Mouse (Mus musculus) monocyte, adult 2 months (primary cell): ENCODE measurements around the gene Tomm6.

ENCODE experiments used
- DNase-seq, 2 experiments: peaks; one replicate each; pipeline ENCODE4 v3.0.0; 2022; ENCODE audit warnings: low spot score in 2 of 2, low read depth in 1 of 2

Gene Tomm6

DNA sequence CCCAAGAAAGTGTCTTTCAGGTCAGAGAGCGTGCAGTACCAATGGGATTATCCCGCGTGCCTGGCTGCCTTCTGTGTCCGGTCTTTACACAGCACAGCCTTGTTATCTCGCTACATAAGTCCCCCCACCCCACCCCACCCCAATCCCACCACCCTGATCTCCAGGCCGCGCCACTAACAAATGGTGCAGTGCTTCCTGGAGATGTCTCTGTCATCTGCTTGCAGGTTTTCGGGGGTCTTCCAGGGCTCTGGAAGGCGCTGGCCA lies at the start of gene Tomm6:
Tomm6 (minus strand) TSS at position 43 of the 264 bp plus-strand sequence.
- no peak for DNase-seq

DNA sequence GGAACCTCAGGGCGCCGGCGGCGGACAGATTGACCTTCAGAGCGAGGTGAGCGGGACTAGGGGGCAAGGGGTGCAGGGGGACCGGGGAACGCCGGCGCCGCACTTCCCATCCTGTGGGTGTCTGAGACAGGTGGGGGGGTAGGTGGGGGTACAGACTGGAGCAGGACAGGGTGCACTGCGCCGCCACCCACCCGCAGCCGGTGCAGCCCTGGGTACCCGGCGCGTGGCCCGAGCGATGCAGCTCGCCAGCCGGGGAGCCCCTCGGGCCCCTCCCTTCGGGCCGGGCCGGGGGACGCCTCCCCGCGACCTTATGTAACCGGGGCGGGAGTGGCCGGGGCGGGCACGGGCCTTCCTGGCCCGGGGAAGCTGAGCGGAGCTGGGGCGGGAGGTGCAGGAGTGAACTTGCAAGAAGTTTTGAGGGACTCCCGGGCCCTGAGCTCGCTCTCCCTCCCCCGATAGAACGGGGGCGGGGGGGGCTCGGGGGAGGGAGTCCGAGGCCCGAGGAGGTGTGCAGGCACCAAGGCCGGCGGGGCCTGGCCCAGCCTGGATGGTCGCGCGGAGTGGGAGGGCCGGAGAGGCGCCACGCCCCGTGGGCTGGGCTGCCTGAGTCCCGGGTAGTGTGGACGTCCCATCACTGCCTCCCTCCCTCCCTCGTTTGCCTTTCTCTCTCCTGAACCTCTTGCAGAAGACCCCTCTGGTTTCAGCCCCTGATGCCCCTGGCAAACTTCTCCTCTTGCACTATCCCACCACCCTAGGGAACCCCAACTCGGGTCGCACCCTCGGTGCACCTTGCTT lies 49.3 kb upstream of the Tomm6 start:
- DNase-seq, result peak; percentile 37 to 71

DNA sequence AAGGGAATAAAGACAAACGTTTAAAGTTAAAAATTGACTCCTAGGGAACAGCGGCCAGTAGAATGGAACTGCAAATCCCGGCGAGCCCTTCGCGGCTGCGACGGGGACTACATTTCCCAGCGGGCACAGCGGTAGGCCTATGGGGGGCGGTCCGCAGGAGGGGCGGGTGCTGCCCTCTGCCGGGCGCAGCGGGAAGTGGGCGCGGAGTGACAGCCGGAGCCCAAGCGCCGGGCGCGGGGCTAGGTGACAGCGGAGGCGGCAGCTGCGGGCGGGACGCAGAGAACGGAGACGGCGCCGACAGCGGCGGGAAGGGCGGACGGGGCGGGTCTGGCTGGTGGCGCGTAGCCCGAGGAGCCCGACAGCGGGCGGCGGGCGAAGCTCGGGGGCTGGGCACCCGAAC lies 48.7 kb upstream of the Tomm6 start, which contains the start of gene Tfeb:
Tfeb (plus strand) TSS at position 175 of the 400 bp plus-strand sequence.
- DNase-seq, result peak; percentile 89 to 95

DNA sequence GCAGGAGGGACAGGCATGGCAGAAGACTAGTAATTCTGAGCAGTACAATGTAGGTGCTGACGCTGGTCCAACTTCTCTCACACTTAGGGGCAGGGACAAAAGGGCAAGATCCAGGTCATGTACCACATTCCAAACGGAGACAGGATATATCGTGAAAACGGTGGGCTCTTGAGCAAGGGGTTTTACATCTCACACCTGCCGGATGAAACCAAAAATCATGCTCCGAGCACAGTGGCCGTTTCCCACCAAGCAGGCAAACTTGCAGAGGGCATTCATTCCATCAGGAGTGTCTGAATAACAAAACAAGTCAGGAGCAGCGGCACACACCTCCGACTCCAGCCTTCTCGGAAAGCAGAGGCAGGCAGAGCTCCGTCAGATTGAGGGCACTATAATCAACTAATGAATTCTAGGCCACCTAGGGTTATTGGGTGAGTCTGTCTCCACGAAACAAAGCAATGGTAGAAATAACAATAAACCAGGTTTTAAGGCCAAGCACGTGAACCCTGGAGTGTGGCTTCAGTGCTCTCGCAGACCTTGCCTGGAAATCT lies 47.4 kb upstream of the Tomm6 start:
- no peak for DNase-seq

DNA sequence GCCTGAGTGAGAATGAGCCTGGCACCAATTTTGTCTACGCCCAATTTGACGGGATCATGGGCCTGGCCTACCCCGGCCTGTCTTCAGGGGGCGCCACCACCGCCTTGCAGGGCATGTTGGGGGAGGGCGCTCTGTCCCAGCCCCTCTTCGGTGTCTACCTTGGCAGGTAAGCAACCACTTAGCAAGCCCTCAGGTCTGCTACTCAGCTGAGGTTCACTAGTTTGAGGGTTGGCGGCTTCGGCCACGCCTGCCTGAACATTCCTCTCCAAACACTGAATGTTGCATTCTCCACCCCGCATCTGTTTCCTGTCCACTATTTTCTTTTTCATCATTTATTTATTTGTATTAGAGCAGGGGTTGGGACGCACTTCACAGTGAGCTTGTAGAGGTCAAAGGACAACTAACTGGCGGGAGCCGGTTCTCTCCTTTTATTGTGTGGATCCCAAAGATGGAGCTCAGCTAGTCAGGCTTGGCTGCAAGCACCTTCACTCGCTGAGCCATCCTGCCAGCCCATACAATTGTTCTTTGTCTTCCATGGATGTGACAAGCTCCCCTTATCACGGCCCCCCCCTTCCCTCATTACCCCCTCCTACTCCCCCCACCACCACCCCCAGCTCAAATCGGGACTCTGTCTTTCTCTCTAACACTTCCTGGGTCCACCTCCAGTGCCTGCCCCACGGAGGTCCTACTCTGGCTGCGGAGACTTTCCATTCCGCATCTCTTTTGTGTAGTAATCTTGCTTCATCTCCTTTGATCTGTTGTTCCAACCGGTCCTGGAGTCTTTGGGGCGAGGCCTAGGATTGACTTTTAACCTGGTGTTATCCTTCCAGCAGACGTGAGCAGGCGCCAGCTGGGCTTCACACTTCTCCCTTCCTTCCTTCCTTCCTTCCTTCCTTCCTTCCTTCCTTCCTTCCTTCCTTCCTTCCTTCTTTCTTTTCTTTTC lies 42.7 kb upstream of the Tomm6 start:
- DNase-seq, result no peak

DNA sequence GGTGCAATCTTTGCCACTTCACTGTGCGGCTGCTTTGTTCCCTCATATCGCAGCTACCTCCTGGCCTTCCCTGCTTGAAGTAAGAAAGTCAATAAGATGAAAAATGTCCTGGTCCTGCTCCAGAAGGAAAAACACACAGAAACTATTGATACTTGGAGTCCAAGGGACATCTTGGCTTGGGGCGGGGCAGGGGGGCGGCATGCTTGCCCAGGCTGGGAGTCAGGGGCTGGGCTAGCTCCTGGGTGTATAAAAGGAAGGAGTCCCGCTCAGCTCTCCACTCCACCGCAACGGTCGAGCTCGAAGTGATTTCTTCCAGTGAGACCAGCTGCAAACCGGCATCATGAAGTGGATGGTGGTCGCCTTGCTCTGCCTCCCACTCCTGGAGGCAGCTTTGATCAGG lies 38.4 kb upstream of the Tomm6 start, which contains the start of gene Pgc:
Pgc (plus strand) TSS at position 277 of the 400 bp plus-strand sequence.
- DNase-seq, result no peak

DNA sequence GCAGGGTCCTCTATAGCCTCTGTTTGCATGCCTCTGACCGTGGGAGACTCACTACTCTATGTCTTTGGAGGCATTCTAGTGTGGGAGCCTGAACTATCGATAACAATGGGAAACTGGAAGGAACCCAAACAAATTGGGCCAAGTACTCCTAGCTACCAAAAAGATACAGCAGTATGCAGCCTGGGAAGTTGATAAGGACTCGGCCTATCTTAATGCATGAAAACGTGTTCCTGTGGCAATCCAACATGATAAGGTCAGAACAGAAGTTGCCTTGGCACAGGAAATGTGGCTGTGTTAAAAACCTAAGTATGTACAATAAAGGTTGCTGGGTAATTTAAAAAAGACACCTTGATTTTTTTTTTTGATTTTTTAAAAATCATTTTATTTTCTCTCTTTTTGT lies 33.0 kb upstream of the Tomm6 start:
- no peak for DNase-seq

DNA sequence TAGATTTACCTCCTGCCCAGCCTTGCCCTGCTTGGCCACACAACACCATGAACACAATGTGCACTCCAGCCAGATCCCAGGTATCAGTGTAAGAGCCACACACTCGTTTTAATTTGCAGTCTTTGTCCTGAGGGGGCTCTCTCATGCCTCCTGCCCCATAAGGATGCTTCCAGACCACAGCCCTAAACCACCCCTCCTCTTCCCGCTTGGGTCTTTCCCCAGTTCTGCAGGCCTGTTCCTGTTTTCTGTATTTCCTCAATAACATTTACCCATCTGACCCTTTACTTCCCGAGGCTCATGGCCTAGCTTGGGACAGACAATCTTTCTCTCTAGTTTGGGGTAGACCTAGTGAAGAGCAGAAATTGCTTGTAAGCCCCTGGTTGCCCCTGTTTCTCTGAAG lies 26.9 kb upstream of the Tomm6 start:
- no peak for DNase-seq

DNA sequence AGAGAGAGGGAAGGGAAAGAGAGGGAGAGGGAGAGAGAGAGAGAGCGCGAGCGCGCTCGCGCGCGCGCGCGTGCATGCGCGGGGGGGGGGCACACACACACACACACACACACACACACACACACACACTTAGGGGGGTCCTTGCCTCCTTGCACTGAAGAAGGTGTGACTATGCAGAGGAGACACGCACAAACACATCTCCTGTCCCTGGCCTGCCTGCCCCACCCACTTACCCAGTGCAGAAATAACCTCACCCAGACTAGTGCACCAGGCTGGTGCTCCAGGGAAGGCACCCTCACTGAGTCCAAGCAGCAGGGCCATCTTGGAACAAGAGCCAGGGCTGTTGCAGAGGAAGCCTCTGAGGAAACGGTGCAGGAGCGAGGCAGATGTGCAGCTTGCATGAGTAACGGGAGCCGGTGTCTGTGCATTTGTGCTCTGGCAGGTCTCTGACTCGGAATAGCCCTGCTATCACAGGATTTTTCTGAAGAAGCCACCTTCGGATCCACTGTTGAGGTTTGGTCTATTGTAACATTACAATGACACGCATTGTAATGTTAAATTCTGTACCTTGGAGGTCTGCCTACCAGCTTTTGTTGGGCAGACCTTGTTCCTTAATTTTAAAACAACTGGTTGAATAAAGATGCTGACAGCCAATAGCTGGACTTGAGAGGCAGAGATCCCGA lies 24.8 kb upstream of the Tomm6 start:
- no peak for DNase-seq

DNA sequence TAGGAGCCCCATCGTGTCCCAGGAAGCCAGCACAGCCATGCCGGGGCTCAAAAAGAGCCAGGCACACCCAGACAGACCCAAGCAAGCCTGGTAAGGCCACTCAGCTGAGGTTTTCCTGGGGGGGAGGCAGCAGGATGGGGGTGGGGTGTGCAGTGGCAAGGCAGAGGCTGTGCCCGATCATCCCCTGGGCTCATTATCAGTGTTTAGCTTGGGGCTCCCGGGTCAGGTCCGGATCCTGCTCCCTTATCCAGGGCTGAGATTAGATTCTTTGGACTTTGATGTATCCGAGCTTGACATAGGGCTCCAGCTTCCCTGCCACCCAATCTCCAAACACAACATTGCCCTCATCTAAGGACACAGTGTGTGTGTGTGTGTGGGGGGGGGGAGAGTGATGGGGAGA lies 23.7 kb upstream of the Tomm6 start:
- DNase-seq, result no peak

DNA sequence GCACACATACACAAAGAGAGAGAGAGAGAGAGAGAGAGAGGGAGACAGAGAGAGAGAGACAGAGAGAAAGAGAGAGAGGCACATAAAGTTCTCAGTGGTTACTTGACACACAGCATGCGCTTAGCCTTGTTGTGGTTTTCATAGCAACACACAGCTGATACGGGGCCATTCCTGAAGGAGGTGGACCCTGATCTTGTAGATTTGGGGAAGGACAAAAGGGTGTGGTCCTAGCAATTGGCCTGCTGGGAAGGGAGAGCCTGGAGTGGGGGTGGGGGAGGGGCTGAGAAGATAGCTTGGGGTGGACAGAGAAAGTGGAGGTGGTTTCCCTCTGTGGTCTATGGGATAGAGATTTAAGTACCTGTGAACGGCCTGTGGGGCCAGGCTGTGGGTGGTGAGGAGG lies 21.9 kb upstream of the Tomm6 start:
- no peak for DNase-seq

DNA sequence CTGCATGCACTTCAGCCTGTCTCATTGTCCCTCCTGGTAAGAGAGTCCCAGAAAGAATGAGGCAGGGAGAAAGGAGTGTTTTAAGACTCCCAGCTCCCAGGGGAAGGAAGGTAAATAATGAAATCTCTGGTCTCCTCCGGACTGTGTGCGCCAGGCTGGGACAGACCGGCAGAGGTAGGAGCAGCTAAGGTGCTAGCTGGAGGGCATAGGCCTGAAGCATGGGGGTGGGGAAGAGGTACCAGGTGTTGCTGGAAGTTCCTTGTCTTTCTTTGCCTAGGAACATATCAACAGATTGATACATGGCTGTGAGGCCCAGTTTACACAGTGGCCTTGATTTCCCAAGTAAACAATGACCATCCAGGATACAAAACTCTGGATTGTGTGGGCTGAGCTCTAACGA lies 20.8 kb upstream of the Tomm6 start:
- DNase-seq, result no peak

DNA sequence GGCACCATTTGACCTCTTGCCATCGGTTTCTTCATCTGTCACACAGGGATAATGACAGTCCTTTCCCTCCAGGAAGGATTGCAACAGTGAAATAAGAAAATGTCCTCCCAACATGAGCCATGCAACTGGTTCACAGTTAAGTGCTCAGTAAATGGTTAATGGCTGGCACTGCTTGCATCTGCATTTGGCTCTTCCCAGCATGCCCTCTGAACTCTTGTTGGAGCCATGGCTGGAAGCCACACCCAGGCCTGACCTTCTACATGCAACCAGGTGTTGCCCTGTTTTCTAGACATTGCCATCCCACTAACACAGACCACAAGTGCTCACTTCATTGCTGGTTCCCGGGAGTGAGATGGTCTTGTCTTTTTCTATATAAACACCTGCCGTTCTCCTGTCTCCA lies 19.8 kb upstream of the Tomm6 start:
- no peak for DNase-seq

DNA sequence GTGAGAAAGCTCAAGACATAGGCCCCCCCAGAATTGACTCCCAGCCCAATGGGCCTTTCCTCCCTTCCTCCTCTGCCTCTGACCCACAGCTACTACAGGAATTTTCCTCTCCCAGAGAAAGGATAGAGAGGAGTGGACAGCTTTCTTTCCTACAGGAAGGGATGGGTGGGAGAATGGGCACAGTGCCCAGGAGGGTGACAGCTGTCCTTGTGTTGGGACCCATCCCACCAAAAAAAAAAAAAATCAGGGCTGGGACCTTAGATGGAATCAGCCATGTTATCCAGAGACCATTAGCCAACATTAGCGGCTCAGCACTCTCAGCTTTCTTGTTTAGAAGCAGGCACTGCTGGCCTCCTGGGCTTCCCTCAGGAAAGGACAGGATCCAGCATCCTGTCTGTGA lies 18.0 kb upstream of the Tomm6 start:
- DNase-seq, result no peak

DNA sequence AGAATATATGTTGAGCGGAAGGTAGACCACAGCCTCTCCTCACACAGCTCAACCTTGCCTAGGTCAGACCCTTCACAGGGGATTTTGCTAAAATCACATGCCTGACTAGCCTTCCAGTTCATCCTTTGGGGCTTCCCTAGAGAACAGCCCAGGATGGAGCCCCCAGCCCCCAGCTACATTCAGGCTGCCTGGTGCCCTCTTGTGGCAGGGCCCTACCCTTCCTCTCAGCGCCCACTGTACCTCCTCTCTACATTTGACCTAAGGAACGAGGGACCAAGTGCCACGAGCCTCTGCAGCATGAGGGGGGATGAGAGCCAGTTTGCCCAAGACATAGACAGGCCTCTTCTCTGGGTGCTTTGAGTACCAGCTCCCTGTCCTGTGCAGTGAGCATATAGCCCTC lies 16.5 kb upstream of the Tomm6 start:
- DNase-seq, result no peak

DNA sequence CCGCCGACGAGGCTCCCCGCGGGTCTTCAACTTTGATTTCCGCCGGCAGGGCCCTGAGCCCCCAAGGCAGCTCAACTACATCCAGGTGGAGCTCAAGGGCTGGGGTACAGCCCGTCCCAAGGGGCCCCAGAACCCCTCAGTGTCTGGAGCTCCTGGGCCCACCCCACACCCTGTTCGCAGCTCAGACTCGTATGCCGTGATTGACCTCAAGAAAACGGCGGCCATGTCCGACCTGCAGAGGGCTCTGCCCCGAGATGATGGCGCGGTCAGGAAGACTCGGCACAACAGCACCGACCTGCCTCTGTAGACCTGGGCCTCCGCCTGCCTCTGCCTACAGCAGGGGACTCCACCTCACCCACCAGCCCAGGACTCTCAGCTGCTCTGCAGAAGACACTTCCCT lies 15.4 kb upstream of the Tomm6 start:
- DNase-seq, result no peak

DNA sequence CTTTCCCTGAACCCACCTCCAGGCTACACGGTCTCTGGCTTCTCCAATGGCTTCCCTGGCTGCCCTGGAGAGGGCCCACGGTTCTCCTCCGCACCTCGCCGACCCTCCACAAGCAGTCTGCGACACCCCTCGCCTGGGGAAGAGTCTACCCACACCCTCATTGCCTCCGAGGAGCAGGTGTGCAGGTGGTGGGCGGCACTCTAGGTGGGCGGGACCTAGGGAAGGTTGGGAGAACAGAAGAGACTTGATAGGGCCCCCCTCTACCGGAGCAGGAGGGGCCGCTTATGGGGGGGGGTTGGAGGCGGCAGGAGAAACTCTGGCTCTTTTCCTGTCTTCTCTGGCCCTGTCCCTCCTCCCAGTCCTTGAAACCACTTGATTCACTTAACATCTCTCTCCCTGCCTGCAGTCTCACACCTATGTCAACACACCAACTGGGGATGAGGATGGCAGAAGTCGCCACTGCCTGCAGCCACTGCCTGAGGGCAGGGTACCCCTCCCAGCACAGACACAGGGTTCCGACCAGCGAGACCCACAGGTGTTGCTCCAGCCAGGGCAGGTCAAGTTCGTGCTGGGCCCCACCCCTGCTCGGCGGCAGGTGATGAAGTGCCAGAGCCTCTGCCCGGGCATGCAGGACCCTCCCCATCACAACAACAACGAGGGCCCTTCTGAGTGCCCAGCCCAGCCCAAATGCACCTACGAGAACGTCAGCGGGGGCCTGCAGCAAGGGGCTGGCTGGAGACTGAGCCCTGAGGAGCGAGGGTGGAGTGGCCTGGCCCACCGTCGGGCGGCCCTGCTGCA lies 14.6 kb upstream of the Tomm6 start:
- DNase-seq, result no peak

DNA sequence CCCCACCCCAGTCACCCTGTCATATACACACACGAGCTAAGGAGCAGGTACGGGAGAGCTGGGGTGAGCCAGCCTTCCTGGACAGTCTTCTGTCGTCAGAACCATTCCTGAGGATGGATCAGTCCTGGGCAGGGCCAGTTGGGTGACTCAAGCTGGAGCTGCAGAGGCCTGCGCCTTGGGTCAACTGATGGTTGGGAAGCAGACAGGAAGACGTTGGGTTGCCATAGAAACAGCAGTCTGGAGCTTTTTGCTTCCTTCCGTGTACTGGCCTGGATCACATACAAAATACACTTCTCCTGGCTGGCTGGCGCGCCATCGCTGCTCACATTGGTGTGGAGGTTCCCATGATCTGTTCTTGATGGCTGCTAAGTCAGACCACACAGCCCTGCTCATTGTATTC lies 13.6 kb upstream of the Tomm6 start:
- no peak for DNase-seq

DNA sequence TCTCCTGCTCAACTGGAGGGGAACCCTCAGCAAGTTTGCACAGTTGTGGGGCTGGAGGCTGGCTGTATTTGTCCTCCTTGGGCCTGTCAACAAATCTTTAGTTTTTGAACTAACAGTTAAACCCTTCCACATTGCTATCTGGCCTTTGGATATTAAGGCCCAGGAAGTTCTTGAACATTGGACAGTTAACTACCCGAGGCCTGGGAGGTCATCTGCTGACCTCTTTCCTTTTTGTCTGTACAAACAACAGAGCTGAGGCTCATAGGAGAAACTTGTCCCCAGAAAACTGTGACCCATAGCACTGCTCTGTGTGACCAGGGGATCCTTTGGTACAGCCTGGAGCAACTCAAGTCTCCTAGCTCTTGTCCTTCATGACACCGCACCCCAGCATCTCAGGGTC lies 10.9 kb upstream of the Tomm6 start:
- no peak for DNase-seq

DNA sequence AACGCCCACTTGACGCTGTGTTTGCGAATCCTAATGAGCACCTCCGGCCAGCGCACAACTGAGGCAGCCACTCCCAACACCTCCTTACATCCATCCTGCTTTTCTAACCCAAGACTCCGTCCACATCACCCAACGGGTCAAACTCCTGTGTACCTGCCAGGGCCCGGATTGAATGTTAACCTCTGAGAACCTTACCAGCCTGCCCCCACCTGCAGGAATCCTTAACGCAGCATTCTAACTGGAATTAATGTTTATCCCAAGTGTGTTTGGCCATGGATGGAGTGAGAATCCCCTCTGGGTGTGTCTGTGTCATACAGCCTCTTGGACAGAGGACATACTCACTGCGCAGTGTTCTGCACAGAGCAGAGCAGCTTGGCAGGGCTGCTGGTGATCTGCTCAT lies 10.0 kb upstream of the Tomm6 start:
- no peak for DNase-seq

DNA sequence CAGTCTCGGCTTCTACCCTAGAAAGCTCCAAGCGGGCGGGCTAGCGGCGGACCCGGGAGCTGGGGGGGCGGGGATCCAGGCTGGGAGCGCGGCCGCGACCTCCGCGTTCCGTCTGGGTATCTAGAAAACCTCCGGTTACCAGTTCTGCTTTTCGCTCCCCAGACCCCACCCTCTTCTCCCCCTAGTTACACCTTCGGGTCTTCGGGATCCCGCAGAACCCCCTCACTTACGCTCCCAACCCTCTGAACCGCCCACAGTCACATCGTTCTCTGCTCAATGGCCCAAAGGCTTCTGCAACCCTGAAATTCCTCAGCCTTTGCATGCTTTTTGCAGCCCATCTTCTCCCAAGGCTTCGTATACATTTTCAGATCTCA lies 7.1 kb upstream of the Tomm6 start:
- DNase-seq, result no peak
